Mouse (Mus musculus): ENCODE results near the gene Tle3. TPM values are rescaled to one million over a fixed set of nuclear protein-coding genes. Genes with fewer than 3 reads are reported as not detected.
A peak's percentile ranks its signal among the peaks of the same experiment; 100 is the strongest.

Tle3 gene
- polyA plus RNA-seq, 1 experiment = 47.2 TPM

GRCm38 (mm10) chr9:61358933-61359332 is 13.2 kb upstream of the Tle3 start:
- TF ChIP-seq CTCF (conservative IDR thresholded peaks at IDR 0.05; ENCODE audit: insufficient read depth, insufficient read length, low read depth, low read length) = no peak
- no peak for TF ChIP-seq POLR2A (IDR thresholded peaks at IDR 0.05; ENCODE audit: low read depth, low read length)
- H3K36me3 ChIP-seq (ENCODE audit: control insufficient read depth, insufficient read depth, low read length) = no peaks in the 10 kb centered on the region
- no peak for DNase-seq
- WGBS = 94% methylated on average over 4 of the region's 4 CpGs
- H3K4me1 ChIP-seq (ENCODE audit: control insufficient read depth, insufficient read depth, low read length) = 0 out of 2 replicates have a peak, but pooled peaks cover 4% of the 10 kb centered on the region
- H3K27me3 ChIP-seq (replicated peaks; ENCODE audit: control insufficient read depth, insufficient read depth, low read length) = no peaks in the 10 kb centered on the region
- no peak overlapping the region for H3K4me3 ChIP-seq (ENCODE audit: insufficient read depth, low read depth, low read length)
- H3K27ac ChIP-seq (ENCODE audit: insufficient read depth, low read depth, low read length) = no peak overlapping the region

GRCm38 (mm10) chr9:61359741-61360140 is 12.4 kb upstream of the Tle3 start:
- 100% methylated on average over 3 of the region's 3 CpGs for WGBS
- no peak for TF ChIP-seq POLR2A (IDR thresholded peaks at IDR 0.05; ENCODE audit: low read depth, low read length)
- TF ChIP-seq CTCF (conservative IDR thresholded peaks at IDR 0.05; ENCODE audit: insufficient read depth, insufficient read length, low read depth, low read length) = no peak
- H3K4me1 ChIP-seq (ENCODE audit: control insufficient read depth, insufficient read depth, low read length) = 0 out of 2 replicates have a peak, but pooled peaks cover 4% of the 10 kb centered on the region
- H3K4me3 ChIP-seq (ENCODE audit: insufficient read depth, low read depth, low read length) = no peak overlapping the region
- H3K36me3 ChIP-seq (ENCODE audit: control insufficient read depth, insufficient read depth, low read length) = no peaks in the 10 kb centered on the region
- no peak for DNase-seq
- H3K27me3 ChIP-seq (replicated peaks; ENCODE audit: control insufficient read depth, insufficient read depth, low read length) = no peaks in the 10 kb centered on the region
- H3K27ac ChIP-seq (ENCODE audit: insufficient read depth, low read depth, low read length) = no peak overlapping the region

GRCm38 (mm10) chr9:61360163-61360562 is 12.0 kb upstream of the Tle3 start:
- H3K27me3 ChIP-seq (replicated peaks; ENCODE audit: control insufficient read depth, insufficient read depth, low read length) = no peaks in the 10 kb centered on the region
- no peak for DNase-seq
- H3K4me3 ChIP-seq (ENCODE audit: insufficient read depth, low read depth, low read length) = no peak overlapping the region
- no peak overlapping the region for H3K27ac ChIP-seq (ENCODE audit: insufficient read depth, low read depth, low read length)
- no peak for TF ChIP-seq POLR2A (IDR thresholded peaks at IDR 0.05; ENCODE audit: low read depth, low read length)
- no peak for TF ChIP-seq CTCF (conservative IDR thresholded peaks at IDR 0.05; ENCODE audit: insufficient read depth, insufficient read length, low read depth, low read length)
- H3K4me1 ChIP-seq (ENCODE audit: control insufficient read depth, insufficient read depth, low read length) = 0 out of 2 replicates have a peak, but pooled peaks cover 4% of the 10 kb centered on the region
- WGBS = 97% methylated on average over 8 of the region's 8 CpGs
- no peaks in the 10 kb centered on the region for H3K36me3 ChIP-seq (ENCODE audit: control insufficient read depth, insufficient read depth, low read length)

- H3K4me3 ChIP-seq (ENCODE audit: insufficient read depth, low read depth, low read length) = no peak overlapping the region
- WGBS = 59% methylated on average over 17 of the region's 17 CpGs
- no peaks in the 10 kb centered on the region for H3K27me3 ChIP-seq (replicated peaks; ENCODE audit: control insufficient read depth, insufficient read depth, low read length)
- no peak overlapping the region for H3K27ac ChIP-seq (ENCODE audit: insufficient read depth, low read depth, low read length)
- H3K4me1 ChIP-seq (ENCODE audit: control insufficient read depth, insufficient read depth, low read length) = 0 out of 2 replicates have a peak, but pooled peaks cover 4% of the 10 kb centered on the region
- TF ChIP-seq POLR2A (IDR thresholded peaks at IDR 0.05; ENCODE audit: low read depth, low read length) (no peak), CTCF (conservative IDR thresholded peaks at IDR 0.05; ENCODE audit: insufficient read depth, insufficient read length, low read depth, low read length) (no peak)
- DNase-seq = peak; percentile 55
- no peaks in the 10 kb centered on the region for H3K36me3 ChIP-seq (ENCODE audit: control insufficient read depth, insufficient read depth, low read length)
These were observed 11.2 kb upstream of the Tle3 start for GRCm38 (mm10) chr9:61360727-61361631.

GRCm38 (mm10) chr9:61363194-61363593 is 9.0 kb upstream of the Tle3 start:
- peaks cover 7% of the 10 kb centered on the region; the same call in 1 of the 2 replicates for H3K4me1 ChIP-seq (ENCODE audit: control insufficient read depth, insufficient read depth, low read length)
- TF ChIP-seq POLR2A (IDR thresholded peaks at IDR 0.05; ENCODE audit: low read depth, low read length) = no peak
- TF ChIP-seq CTCF (conservative IDR thresholded peaks at IDR 0.05; ENCODE audit: insufficient read depth, insufficient read length, low read depth, low read length) = no peak
- no peak overlapping the region for H3K27ac ChIP-seq (ENCODE audit: insufficient read depth, low read depth, low read length)
- no peak overlapping the region for H3K4me3 ChIP-seq (ENCODE audit: insufficient read depth, low read depth, low read length)
- H3K36me3 ChIP-seq (ENCODE audit: control insufficient read depth, insufficient read depth, low read length) = no peaks in the 10 kb centered on the region
- WGBS = 87% methylated on average over 9 of the region's 9 CpGs
- DNase-seq = no peak
- no peaks in the 10 kb centered on the region for H3K27me3 ChIP-seq (replicated peaks; ENCODE audit: control insufficient read depth, insufficient read depth, low read length)

GRCm38 (mm10) chr9:61366108-61366507 is 6.1 kb upstream of the Tle3 start:
- Histone ChIP-seq H3K4me1 (ENCODE audit: control insufficient read depth, insufficient read depth, low read length) (peaks cover 10% of the 10 kb centered on the region; the same call in 1 of the 2 replicates), H3K27ac (ENCODE audit: insufficient read depth, low read depth, low read length) (no peak overlapping the region), H3K27me3 (replicated peaks; ENCODE audit: control insufficient read depth, insufficient read depth, low read length) (no peaks in the 10 kb centered on the region), H3K36me3 (ENCODE audit: control insufficient read depth, insufficient read depth, low read length) (no peaks in the 10 kb centered on the region), H3K4me3 (ENCODE audit: insufficient read depth, low read depth, low read length) (no peak overlapping the region)
- no peak for DNase-seq
- no peak for TF ChIP-seq POLR2A (IDR thresholded peaks at IDR 0.05; ENCODE audit: low read depth, low read length)
- TF ChIP-seq CTCF (conservative IDR thresholded peaks at IDR 0.05; ENCODE audit: insufficient read depth, insufficient read length, low read depth, low read length) = no peak
- WGBS = 49% methylated on average over 9 of the region's 9 CpGs

GRCm38 (mm10) chr9:61367156-61367555 is 5.0 kb upstream of the Tle3 start:
- WGBS = 42% methylated on average over 4 of the region's 4 CpGs
- H3K4me1 ChIP-seq (ENCODE audit: control insufficient read depth, insufficient read depth, low read length) = peaks cover 7% of the 10 kb centered on the region; the same call in 1 of the 2 replicates
- TF ChIP-seq CTCF (conservative IDR thresholded peaks at IDR 0.05; ENCODE audit: insufficient read depth, insufficient read length, low read depth, low read length) = no peak
- no peak for TF ChIP-seq POLR2A (IDR thresholded peaks at IDR 0.05; ENCODE audit: low read depth, low read length)

More at GRCm38 (mm10) chr9:61367156-61367555, 5.0 kb upstream of the Tle3 start:
- Histone ChIP-seq H3K4me3 (ENCODE audit: insufficient read depth, low read depth, low read length) (no peak overlapping the region), H3K36me3 (ENCODE audit: control insufficient read depth, insufficient read depth, low read length) (no peaks in the 10 kb centered on the region), H3K27ac (ENCODE audit: insufficient read depth, low read depth, low read length) (no peak overlapping the region), H3K27me3 (replicated peaks; ENCODE audit: control insufficient read depth, insufficient read depth, low read length) (no peaks in the 10 kb centered on the region)
- no peak for DNase-seq
